Mouse (Mus musculus): Measurements from ENCODE around the gene Pgghg.

Gene Pgghg

DNA sequence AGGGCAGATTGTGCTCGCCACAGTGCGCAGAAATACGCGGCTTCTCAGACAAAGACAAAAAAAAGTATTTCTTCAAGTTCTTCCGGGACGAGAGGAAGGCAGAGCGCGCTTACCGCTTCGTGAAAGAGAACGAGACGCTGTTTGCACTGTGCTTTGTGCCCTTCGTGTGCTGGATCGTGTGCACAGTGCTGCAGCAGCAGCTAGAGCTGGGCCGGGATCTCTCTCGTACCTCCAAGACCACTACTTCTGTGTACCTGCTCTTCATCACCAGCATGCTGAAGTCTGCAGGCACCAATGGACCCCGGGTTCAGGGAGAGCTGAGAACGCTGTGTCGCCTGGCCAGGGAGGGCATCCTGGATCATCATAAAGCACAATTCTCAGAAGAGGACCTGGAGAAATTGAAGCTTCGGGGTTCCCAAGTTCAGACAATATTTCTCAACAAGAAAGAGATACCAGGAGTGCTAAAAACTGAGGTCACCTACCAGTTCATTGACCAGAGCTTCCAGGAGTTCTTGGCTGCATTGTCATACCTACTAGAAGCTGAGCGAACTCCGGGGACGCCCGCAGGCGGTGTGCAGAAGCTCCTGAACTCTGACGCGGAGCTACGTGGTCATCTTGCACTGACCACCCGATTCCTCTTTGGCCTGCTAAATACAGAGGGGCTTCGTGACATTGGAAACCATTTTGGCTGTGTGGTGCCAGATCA is 18.0 kb upstream of the Pgghg start:
- DNase-seq: no peak

DNA sequence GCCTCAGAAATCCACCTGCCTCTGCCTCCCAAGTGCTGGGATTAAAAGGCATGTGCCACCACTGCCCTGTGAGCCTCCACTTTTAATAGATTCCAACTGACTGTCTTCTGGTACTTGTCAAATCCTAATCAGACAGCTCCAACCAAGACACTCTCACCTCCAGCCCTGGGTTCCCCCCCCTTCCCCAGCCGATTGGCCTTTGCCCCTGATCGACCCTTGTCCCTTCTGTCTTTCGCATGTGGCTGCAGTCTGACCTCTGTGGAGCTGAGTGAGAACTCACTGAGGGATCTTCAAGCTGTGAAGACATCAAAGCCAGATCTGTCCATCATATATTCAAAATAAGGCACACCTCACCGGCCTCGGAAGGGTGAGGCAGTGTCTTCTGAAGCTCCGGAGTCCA is 14.0 kb upstream of the Pgghg start:
- DNase-seq: no peak

DNA sequence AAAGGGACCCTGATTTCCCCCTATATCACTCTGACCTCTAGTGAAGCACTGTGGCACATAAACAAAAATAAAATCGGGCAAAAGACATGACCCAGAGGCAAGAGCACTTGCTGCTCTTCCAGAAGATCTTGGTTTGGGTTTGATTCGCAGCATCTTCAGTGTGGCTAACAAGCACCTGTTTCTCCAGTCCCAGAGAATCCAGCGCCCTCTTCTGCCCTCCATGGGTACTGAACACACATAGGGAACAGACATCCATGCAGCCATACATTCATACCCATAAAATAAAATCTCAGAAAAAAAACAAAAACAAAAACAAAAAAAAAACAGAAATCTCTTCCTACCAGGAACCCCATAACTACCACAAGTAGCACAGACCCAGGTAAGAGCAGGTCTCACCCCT is 2.8 kb upstream of the Pgghg start:
- DNase-seq: no peak

DNA sequence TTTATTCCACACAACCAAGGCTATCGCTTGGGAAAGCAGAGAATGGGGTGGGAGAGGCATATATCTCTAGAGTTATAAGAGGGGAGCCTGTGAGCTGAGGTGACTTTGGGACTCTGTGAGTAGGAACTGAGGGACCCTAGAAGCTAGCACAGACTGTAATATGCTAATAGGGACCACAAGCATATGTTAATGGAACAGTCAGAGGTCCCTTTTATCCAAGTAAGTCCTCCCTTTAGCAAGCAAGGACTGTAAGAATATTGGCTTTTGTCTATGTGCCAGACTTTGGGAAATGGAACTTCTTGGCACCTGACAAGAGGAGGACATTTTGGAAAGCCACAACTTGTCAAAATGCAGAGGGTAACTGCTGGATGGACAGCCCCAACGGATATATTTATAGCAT is 2.3 kb upstream of the Pgghg start:
- no peak for DNase-seq

DNA sequence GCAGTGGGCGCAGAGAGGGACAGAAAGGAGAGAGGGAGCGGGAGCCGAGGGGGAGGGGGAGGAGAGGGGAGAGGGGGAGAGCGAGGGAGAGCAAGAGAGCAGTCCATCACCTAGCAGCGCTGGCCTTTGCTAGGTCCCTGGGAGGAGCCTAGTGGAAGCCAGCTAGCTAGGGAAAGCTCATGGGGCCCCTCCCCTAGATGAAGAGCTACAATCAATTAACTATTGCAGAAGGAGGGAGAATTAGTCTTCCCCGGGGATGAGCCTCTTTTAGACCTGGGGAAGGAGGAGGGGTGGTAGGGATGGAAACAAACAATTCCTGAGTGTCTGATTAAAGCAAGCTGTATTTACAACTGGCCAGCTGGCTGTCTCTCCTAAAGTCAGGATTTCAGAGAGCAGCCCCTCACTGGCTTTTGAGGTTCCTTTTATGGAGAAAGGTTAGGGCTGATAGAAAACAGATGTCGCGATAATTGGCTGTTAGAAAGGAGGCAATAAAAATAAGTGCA is 1.5 kb upstream of the Pgghg start:
- DNase-seq: no peak

DNA sequence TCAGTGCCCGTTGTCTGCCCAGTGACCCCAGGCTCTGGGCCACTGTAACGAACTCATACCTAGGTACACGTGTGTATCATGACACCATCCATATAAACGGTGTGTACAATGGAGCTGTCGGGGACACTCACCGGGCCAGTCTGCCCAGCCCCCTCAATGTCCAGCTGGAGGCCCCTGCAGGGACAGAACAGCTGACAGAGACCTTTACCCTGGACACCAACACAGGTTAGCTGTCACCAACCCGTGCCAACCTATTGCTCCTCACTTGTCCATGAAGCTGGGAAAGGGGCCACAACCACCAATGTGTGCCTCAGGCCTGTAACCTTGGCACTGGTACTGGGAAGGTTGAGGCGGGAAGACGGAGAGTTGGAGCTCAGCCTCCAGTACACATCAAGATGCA is 1.1 kb downstream of the Pgghg start:
- DNase-seq: no peak

DNA sequence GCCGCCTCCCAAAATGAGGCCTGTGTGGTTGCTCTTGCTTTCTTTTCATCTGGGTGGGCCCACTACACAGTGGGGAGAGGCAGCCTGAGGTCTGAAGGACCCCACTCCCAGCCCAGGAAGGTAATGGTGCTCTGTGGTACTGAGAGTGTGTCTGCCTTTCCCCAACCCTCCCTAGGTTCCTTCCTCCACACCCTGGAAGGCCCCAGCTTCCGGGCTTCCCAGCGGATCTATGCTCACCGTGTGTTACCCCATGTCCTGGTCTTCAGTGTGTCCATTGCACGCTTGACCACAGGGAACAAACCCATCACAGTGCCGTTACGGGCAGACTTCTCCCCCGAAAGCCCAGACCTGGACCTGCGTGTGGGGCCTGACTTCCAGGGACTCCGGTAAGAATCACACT is 1.6 kb downstream of the Pgghg start:
- DNase-seq: no peak

DNA sequence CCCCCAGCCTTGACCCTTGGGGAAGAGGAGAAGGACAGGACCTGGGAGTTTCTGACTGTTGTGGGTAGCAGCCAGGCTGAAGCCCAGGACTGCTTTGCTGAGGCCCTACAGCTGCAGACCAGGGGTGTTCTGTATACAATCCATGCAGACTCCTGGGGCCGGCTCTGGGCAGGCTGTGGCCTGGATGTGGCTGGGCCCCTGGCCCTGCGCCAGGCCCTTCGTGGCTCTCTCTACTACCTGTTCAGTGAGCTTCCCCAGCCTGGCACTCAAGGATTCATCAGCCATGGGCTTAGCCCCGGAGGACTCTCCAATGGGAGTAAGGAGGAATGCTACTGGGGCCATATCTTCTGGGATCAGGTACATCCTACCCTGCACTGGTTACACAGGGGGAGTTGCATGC is 2.2 kb downstream of the Pgghg start:
- no peak for DNase-seq

DNA sequence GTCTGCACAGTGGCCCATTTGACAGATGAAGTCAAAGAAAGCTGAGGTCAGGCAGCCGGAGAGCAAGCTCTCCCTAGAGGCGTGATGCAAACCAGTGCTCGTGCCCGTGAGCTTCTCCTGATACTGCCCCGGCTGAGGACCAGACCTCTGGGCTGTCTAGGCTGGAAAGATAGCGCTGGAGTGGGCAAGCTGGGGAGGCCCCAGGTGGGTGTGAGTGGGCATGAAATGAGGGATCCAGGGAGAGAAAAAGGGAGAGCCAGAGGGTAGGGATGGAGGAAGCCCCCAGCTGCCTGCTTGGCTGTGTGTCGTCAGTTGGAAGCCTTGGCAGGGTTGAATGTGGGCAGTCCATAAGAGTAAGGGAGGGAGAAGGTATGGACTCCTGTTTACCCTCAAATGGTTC is 3.0 kb downstream of the Pgghg start:
- no peak for DNase-seq

DNA sequence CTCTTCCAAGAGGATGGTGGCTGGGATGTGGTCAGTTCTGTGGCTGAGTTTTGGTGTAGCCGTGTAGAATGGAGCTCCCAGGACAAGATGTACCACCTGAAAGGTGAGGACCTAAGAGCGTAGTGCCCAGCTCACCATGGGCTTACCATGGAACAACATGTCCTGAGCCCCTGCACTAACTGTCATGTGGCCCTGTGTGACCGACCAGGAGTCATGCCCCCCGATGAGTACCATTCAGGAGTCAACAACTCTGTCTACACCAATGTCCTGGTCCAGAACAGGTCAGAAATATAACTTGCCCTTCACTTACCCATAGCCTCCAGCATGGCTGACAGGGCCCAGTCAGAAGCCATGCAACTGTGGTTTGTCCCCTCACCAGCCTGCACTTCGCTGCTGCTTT is 4.1 kb downstream of the Pgghg start:
- DNase-seq: no peak

DNA sequence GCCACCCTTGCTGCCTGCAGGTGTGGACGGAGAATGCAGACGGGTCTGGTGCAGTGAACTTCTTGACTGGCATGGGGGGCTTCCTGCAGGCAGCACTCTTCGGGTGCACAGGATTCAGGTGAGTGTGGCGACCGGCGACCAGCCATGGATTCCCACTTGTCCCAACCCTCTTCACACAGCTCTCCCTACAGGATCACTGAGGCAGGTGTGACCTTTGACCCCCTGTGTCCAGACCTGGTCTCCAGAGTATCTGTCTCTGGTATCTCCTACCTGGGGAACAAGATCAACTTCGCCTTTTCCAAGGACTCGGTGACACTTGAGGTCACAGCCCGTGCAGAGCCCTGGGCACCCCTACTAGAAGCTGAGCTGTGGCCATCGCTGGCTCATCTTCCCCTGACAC is 5.1 kb downstream of the Pgghg start:
- no peak for DNase-seq

DNA sequence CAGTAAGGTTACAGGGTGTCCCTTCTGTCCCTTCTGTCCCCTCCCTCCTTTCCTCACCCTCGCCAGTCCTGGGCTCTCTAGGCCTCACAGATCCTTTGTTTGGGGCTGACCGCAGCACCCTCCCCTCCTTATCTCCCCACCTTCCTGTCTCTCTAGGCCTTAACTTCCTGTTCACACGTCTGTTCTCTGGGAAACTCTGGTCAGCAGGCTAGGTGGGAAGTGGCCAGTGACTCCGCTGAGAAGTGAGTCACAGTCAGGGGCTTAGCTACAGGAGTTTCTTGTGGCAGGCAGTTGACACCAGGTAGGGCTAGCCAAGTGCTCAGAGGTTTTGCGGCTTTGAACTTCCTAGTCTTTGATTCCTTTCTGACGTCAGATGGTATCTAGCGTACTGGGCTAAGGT is 5.8 kb downstream of the Pgghg start:
- DNase-seq: no peak

DNA sequence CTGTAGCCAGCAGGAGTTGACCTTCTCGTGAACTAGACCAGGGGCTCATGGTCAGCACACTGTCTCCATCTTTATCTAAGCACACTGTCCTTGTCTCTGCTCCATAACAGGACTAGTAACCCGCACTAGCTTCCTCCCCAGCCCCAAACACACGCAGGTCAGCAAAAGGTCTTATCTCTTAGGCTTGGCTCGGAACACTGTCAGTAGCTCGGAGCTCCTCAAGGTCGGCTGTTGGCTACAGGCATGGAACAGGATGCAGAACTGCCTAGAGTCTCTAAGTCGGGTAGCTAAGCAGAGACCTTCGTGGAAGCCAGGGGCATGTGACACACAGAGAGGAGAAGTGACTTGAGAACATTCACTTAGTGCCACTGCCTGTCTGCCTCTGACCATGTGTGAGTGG is 7.0 kb downstream of the Pgghg start:
- no peak for DNase-seq

DNA sequence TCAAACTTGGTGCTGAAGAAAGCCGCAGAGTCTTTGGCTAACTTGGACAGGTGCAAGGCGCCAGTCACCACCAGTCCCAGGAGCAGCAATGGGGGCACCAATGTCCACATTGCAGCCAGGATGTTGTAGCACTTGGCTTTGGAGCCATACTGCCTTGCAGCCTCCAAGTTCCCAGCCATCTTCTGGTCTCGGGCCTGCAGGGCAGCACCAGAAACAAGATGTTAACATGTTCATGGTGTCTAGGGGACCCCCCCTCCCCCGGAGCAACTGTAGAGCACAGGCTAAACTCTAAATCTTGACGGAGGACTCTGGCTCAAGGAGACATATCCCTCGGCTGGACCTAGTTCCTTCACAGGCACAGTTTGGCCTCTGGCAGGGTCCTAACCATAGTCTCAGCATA is 8.1 kb downstream of the Pgghg start:
- no peak for DNase-seq

DNA sequence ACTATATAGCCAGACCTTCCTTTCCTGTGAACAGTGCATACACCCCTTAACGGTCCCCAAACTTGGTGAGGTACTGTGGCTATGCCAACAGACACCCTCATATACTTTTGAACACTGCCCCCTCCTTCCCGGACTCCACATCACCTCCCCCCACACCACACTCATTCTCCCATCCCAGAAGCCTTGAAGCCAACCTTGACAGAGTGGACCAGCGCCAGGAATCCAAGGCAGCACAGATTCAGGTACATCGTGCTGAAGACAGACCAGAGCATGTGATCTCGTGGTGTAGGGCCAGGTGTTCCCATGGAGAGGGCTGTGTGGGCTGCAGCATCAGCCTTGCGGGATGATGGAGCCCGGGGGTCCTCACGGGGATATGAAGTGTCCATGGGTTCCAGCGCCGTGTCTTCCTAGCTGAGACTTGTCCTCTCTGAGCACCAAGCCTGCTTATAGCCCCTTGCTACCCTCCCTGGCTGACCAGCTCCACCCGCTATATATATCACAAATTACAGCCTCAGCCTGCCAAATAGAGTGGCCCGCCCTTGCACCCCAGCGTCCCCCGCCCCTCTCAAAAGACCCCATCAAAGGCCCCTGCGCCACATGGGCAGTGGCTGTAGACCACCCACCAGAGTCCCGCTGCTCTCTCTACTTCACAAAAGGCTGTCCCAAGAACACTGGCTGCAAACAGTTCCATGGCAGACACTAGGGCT is 8.8 kb downstream of the Pgghg start, which contains the start of gene Ifitm5:
Gene Ifitm5 (minus strand): TSS at position 468 of the 707 bp plus-strand sequence.
- no peak for DNase-seq

DNA sequence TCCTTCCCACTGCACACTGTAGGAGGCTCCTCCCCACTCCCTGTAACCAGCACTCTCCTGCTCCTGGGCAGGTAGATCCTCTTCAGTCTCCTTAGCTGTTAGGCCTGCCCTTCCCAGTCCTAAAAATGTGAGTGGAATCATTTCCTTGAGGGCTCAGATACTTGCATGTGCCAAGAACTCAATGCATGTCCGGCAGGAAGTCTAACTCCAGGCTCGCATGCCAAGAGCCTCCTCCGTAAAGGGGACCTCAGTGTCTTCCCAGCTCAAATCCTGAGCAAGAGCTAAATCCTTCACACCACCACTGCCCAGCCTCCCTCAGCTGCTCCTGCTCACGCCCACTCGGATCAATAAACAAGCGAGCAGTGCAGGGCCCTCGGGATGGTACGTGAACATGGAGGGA is 9.9 kb downstream of the Pgghg start:
- DNase-seq: no peak

DNA sequence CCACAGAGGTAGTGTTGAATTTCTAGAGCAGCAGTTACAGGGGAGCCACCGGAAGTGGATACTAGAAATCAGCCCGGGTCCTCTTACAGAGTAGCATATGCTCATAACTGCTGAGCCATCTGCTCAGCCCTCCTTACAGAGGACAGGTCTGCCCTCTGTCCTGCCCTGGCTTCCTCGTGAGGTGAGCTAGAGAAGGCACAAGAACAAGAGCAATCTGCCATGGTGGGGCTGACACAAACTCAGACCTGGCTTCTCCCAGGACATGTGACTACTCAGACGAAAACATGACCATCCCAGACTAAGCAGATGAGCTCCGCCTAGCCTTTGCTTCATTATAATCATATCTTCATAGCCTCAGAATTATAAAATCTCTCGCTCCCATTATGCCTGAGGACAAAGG is 10.6 kb downstream of the Pgghg start:
- no peak for DNase-seq

DNA sequence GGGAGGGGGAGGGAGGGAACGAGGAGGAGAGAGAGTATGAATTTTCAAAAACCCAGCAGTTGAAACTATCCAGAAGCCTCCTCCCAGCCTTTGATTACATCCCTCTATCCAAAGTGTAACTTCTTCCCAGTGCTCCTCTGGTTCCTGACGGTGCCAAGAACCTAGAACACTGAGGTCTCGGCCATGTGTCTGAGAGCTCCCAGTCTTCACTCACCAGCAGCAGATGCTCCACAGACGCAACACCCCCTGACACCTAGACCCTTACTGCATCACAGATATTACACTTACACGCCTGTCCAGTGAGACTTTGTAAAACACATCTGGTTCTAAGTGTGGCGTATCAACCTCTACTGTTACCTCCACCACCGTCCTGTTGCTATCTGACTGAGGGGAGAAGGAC is 11.2 kb downstream of the Pgghg start:
- DNase-seq: no peak

DNA sequence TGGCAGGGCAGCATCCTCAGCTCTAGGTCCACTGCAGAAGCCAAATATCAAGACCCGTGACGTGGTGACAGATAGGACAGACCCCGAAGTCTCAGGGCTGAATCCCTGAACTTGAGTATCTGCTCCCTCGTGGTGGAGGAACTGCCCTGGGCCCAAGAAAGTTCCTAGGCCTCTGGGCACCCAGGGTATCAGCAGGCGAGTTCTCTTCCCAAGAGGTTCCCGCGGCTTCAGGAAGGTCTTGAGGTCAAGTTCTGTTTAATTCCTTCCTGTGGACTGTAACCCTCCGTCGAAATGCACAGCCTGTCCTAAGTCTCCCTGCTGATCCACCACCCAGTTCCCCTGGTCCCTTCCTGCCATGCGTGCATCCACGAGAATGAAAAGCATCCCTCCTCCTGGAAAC is 11.9 kb downstream of the Pgghg start:
- DNase-seq: no peak

DNA sequence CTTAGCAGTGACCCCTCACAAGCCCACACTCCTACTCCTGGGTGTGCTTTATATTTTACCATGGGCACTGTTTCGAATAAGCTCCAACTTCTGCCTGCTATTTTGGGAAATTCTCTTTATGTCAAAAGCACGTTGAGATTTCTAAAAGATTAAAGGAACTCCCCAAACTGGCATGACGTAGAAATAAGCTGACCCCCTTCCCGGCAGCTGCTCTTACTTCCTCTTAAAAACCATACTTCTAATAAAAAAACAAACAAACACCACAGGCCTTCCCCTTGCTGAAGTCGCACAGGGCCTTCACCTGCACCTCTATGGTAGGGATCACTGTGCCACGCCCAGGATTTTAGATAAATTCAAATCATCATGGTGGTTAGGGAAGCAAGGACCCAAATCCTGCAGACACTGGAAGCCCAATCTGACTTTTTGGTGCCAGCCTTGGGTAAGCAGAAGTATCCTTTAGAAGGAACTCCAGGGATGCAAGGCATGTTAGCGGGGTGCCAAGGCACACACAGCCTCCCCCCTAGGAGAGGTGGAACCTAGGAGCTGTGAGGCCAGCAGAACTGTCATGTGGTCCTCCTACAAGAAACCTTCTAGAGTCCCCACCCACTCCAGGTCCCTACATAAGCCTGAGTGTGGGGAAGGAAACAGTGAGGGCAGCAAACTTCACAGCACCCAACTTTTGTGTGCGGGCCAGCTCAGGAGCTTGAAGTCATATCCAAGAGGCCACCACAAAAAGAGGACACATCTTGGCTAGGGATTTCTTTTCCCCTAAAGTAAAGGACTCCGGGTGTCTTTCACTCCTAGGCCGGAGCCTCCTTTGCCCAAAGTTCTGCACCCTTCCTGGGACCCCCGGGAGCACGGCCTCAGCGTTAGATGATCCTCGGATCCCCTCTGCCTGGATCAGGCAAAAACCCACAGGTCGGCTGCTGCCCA is 12.9 kb downstream of the Pgghg start:
- no peak for DNase-seq

DNA sequence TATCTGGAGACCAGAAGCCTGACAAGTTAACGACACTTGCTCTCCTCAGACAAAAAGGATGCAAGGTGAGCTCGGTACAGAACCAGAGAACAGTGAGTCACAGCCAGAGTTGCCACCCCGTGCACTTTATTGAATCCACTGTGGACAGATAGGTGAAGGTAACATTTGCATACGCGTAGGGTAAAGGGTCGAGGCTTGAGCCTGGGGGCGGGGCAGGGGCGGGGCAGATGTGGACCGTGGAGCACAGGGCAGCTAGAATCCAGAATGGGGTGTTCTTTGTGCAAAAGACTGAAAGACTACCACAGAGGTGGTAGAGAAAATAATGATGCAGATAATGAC is 13.5 kb downstream of the Pgghg start:
- DNase-seq: no peak

DNA sequence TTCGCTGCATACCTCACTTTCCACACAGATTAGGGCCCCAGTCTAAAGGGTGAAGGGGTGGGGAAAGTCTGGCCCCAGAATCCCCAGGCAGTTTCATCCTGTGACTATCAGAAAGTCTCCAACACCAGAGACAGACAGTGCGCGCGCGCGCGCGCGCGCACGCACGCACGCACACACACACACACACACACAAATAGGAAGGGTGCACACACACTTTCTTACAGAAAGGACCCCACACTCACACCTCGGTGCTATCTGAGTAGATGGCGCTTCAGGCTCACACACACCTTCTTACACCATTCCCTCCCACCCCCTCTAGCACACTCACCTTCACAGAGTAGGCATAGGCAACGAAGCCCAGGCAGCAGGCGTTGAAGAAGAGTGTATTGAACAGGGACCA is 14.2 kb downstream of the Pgghg start:
- DNase-seq: no peak

DNA sequence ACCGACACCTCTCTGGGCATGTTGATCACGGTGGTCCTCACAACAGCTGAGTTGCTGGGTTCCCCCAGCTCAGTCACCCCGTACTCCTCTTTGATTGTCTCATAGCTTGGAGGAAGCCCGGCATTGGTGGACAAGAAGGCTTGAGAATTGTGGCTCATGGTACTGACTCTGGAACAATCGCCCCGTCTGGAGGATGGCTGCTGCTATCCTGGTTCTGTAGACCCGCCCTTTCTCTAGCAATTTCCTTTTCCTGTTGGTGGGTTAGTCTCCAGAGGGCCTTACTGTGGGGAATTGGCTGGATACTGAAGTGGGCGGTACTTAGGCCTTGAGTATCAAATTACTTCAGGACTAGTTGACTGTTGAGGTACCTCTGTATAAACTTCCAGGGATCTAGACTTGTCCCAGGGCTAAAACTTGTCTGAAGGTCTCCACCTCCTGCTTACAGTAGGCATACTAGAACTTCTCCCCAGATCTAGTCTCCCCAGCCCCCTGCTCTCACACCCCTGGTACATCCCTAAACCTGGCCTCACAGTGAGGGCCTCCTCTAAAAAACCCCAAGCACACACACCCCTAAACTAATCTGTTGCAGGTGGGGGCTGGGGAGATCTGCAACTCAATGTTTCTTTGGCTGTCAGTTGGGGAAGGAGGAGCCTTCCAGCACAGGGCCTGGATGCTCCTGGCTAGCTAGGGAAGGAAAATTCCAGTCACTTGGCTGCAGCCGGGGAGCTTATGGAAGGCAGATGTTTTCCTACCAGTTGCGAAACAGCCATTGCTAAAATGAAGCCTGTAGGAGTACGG is 14.8 kb downstream of the Pgghg start, which contains the start of the genes Gm45717 and Ifitm2:
Gene Gm45717 (minus strand): TSS at position 180 of the 798 bp plus-strand sequence.
Gene Ifitm2 (minus strand): TSS at position 230 of the 798 bp plus-strand sequence.
- no peak for DNase-seq

Data from right cerebral cortex, postnatal 4 days (tissue).